Mouse (Mus musculus) ES-E14 (cell line): ENCODE measurements around the gene Atp6v1e2.

Experiments used
- ZC3H11A ChIP-seq: IDR thresholded peaks from 2 replicates; pipeline ENCODE4 v1.6.1; 2012; ENCODE audit warnings: low read depth, mild to moderate bottlenecking, inconsistent platforms, low read length, borderline replicate concordance
- ZNF384 ChIP-seq: IDR thresholded peaks from 2 replicates; pipeline ENCODE4 v1.6.1; 2012; ENCODE audit warnings: low read depth, low read length, inconsistent platforms

DNA sequence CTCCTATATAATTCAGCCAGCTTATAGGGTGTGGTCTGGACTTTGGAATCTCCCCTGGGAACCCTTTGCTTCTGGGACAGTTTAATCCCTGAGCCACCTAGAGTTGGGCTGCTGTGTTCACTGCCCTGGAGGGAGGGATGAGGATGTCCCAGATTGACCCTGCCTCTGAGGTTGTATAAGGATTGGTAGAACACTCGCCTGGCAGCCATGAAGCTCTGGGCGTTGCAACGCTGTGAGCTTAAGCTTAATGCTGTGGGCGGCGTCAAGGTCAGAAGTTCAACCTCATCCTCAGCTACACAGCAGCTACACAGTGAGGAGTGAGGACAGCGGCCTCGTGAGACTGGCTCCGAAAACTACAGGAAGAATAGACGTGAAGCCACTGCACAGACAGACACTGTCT lies 34.8 kb upstream of the Atp6v1e2 start:
- TF ChIP-seq ZC3H11A (no peak), ZNF384 (no peak)
